Comparison of ENCODE assay signal across 9 mouse cellular contexts in the genomic region with DNA sequence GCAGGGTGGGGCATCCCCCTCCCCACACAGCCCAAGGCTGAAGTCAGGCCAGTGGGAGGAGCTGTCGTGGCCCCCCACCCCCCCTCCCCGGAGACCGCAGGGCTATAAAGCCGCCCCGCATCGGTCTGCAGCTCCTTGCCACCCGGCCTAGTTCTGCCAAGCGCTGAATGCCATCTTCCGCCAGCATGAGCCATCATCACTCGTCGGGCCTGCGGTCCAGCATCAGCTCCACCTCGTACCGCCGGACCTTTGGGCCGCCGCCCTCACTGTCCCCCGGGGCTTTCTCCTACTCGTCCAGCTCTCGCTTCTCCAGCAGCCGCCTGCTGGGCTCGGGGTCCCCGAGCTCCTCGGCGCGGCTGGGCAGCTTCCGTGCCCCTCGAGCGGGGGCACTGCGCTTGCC. TPM values are rescaled to one million over a fixed set of nuclear protein-coding genes. Genes with fewer than 3 reads are reported as not detected.
DNase-seq lines count a peak whose midpoint lies in the region; ATAC-seq and TF ChIP-seq lines count a peak whose summit lies in the region.
"Had no signal": no experiment of that assay in that cellular context is flagged by ENCODE, and none has a peak within 500 bp of the region (broad histone marks: within the 10 kb centered on the region; RNA-seq: fewer than 3 reads in every experiment).

TSS of gene Prph (plus strand) at position 135 of the 400 bp plus-strand sequence.

- H3K4me1 ChIP-seq in heart, embryonic 11.5 days (ENCODE audit: control insufficient read depth, insufficient read depth, low read length) = peaks cover 21% of the 10 kb centered on the region
- H3K4me1 ChIP-seq in E14TG2a.4 (replicated peaks; ENCODE audit: low read depth, low read length) = peaks cover 52% of the 10 kb centered on the region
- peaks cover 32% of the 10 kb centered on the region for H3K4me1 ChIP-seq in forebrain, embryonic 15.5 days
- H3K4me1 ChIP-seq in liver, embryonic 14.5 days (replicated peaks; ENCODE audit: control insufficient read depth in 2 of 2, insufficient read depth in 2 of 2, low read length in 1 of 2) = no peaks in the 10 kb centered on the region

- H3K27ac ChIP-seq in heart, embryonic 11.5 days (ENCODE audit: low read depth, low read length) = no peak within 1 kb of the TSS
- no peak within 1 kb of the TSS for H3K27ac ChIP-seq in forebrain, embryonic 15.5 days (replicated peaks)
- H3K27ac ChIP-seq in liver, embryonic 14.5 days = no peak within 1 kb of the TSS

- H3K36me3 ChIP-seq in heart, embryonic 11.5 days (ENCODE audit: control insufficient read depth, insufficient read depth, low read length) = no peaks in the 10 kb centered on the region
- H3K36me3 ChIP-seq in E14TG2a.4 (ENCODE audit: insufficient read depth, low read length) = no peaks in the 10 kb centered on the region
- H3K36me3 ChIP-seq in forebrain, embryonic 15.5 days = no peaks in the 10 kb centered on the region
- H3K36me3 ChIP-seq in liver, embryonic 14.5 days (replicated peaks; ENCODE audit: control insufficient read depth, insufficient read depth, low read depth) = no peaks in the 10 kb centered on the region

- no peak for ATAC-seq in heart, embryonic 11.5 days (replicated peaks; ENCODE audit: insufficient number of reproducible peaks, low FRiP score, low TSS enrichment)
- ATAC-seq in forebrain, embryonic 15.5 days (replicated peaks) = no peak
- 0 out of 2 replicates have a peak, but pooled peaks have one; percentile 13 for ATAC-seq in liver, embryonic 14.5 days (ENCODE audit: insufficient read depth)
- ATAC-seq: CD4-positive, CD25-positive, alpha-beta regulatory T cell, adult 4 months had no signal

- no peak for TF ChIP-seq CTCF in E14TG2a.4 (conservative IDR thresholded peaks at IDR 0.05; ENCODE audit: low read length)
- no peak for TF ChIP-seq CTCF in liver, embryonic 14.5 days (IDR thresholded peaks at IDR 0.05; ENCODE audit: low read depth)

- peak within 1 kb of the TSS; percentile 76 for H3K4me2 ChIP-seq in heart, embryonic 11.5 days
- H3K4me2 ChIP-seq in forebrain, embryonic 15.5 days (replicated peaks) = peak within 1 kb of the TSS; percentile 68
- peak within 1 kb of the TSS; percentile 18 for H3K4me2 ChIP-seq in liver, embryonic 14.5 days (ENCODE audit: low read depth)

- H3K9me3 ChIP-seq in heart, embryonic 11.5 days (replicated peaks; ENCODE audit: control insufficient read depth, low read length) = no peaks in the 10 kb centered on the region
- H3K9me3 ChIP-seq in E14TG2a.4 (ENCODE audit: low read length) = 0 out of 2 replicates have a peak, but pooled peaks cover 6% of the 10 kb centered on the region
- no peaks in the 10 kb centered on the region for H3K9me3 ChIP-seq in forebrain, embryonic 15.5 days
- H3K9me3 ChIP-seq in liver, embryonic 14.5 days (ENCODE audit: control insufficient read depth, low read length) = no peaks in the 10 kb centered on the region

- TF ChIP-seq EP300 in liver, embryonic 14.5 days (IDR thresholded peaks at IDR 0.05; ENCODE audit: low read depth) = no peak

- DNase-seq in heart, postnatal 4 days = no peak
- no peak for DNase-seq in liver, embryonic 14.5 days (ENCODE audit: low read depth in 3 of 3, low spot score in 3 of 3)
- DNase-seq in spleen, adult 18-20 months = no peak
- DNase-seq in thymus, postnatal 14 days = no peak
- DNase-seq in embryo, embryonic 10.5 days (ENCODE audit: low spot score) = no peak

- peak within 1 kb of the TSS; percentile 46 for H3K4me3 ChIP-seq in heart, embryonic 11.5 days (ENCODE audit: low read depth, low read length)
- H3K4me3 ChIP-seq in E14TG2a.4 (replicated peaks; ENCODE audit: low read length) = peak within 1 kb of the TSS; percentile 79
- peak within 1 kb of the TSS; percentile 37 for H3K4me3 ChIP-seq in forebrain, embryonic 15.5 days
- H3K4me3 ChIP-seq in liver, embryonic 14.5 days (ENCODE audit: insufficient read depth in 1 of 2, low read depth in 2 of 2, low read length in 2 of 2) = peak within 1 kb of the TSS in 1 of 2 experiments; percentile 2; a peak in 1 of 4 replicates

- peak within 1 kb of the TSS; percentile 39; the same call in 1 of the 2 replicates for H3K9ac ChIP-seq in heart, embryonic 11.5 days (ENCODE audit: low read depth, low read length)
- peak within 1 kb of the TSS; percentile 37; the same call in 1 of the 2 replicates for H3K9ac ChIP-seq in forebrain, embryonic 15.5 days (replicated peaks)
- no peak within 1 kb of the TSS for H3K9ac ChIP-seq in liver, embryonic 14.5 days (replicated peaks)

- 2% methylated on average over 29 of the region's 30 CpGs for WGBS in heart, embryonic 11.5 days (ENCODE audit: insufficient replicate concordance)
- 3% methylated on average over 28 of the region's 30 CpGs for WGBS in forebrain, embryonic 15.5 days
- WGBS in liver, embryonic 14.5 days (ENCODE audit: insufficient replicate concordance) = 4% methylated on average over 26 of the region's 30 CpGs

- peaks cover 76% of the 10 kb centered on the region for H3K27me3 ChIP-seq in heart, embryonic 11.5 days (ENCODE audit: control insufficient read depth, insufficient read depth, low read length)
- H3K27me3 ChIP-seq in E14TG2a.4 (ENCODE audit: insufficient read depth, low read length) = peaks cover 89% of the 10 kb centered on the region
- H3K27me3 ChIP-seq in forebrain, embryonic 15.5 days = peaks cover 68% of the 10 kb centered on the region
- peaks cover 67% of the 10 kb centered on the region for H3K27me3 ChIP-seq in liver, embryonic 14.5 days (ENCODE audit: control insufficient read depth, insufficient read depth, low read length)

RNA-seq across cellular contexts. Expression of gene Prph, which starts in this region (rescaled TPM):
- 0.09 and 0.59 TPM in 2 replicates for polyA plus RNA-seq in heart, embryonic 11.5 days (2014; fragmentation: Nextera tagmentation; extraction: Ambion mirVana)
- total RNA-seq in heart, postnatal 4 days (2021) = 1 to 10 TPM in 1 of 2 experiments, under 1 TPM in 1; 0.60 to 1.3 TPM
- polyA plus RNA-seq in forebrain, embryonic 15.5 days (2015; fragmentation: Nextera tagmentation; extraction: Ambion mirVana) = 0.97 and 1.3 TPM in 2 replicates
- 1.1 and 1.2 TPM in 2 replicates for polyA plus RNA-seq in liver, embryonic 14.5 days (2012; rRNA removed)
- 0.32 and 0.53 TPM in 2 replicates for polyA plus RNA-seq in liver, embryonic 14.5 days (2014; fragmentation: Nextera tagmentation; extraction: Ambion mirVana)
- polyA plus RNA-seq: CD4-positive, CD25-positive, alpha-beta regulatory T cell, adult 4 months had no signal

Comparison
In these comparisons a context has a peak if more than half of its experiments do, and no peak if none do; other contexts are left out.
1. H3K4me2 ChIP-seq: peak in every context shown above with its lines; median percentile 76 in heart, embryonic 11.5 days; 68 in forebrain, embryonic 15.5 days; 18 in liver, embryonic 14.5 days.